Mouse (Mus musculus): ENCODE results near the gene Zmiz1. TPM values are rescaled to one million over a fixed set of nuclear protein-coding genes. Genes with fewer than 3 reads are reported as not detected.
A peak's percentile ranks its signal among the peaks of the same experiment; 100 is the strongest.

Gene Zmiz1
- polyA plus RNA-seq, 1 experiment from 2014 or later: 70.0 TPM

DNA sequence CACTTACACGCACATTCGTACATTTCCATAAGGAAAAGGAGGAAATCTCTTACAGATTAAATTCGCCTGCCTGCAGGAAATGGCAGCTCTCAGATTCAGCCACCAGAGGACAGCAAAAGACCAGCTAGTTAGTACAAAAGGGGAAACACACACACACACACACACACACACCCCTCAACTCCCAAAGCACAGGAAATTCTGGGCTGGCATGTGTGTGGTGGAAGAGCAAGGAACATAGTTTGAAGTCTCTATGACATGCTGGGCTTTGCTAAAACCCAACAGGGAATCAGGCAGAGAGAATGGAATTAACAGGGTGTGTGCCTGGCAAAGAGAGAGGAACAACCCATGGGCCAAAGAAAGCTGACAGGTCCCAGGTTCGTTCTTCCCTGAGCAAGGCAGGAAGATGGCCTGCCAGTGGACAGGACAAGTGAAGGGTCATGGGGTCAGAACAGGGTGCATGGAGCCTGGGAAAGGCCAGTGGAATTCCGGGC lies 248.8 kb downstream of the Zmiz1 start:
- peak; percentile 65 for DNase-seq (ENCODE audit: low spot score)
- no peaks in the 10 kb centered on the region for H3K9me3 ChIP-seq (ENCODE audit: control insufficient read depth, low read length)
- 56% methylated on average over 5 of the region's 5 CpGs for WGBS
- H3K4me1 ChIP-seq (replicated peaks; ENCODE audit: control insufficient read depth, insufficient read depth, low read length): no peaks in the 10 kb centered on the region; the same call in 1 of the 2 replicates
- no peak overlapping the region for H3K4me3 ChIP-seq (replicated peaks; ENCODE audit: low read length)
- no peak overlapping the region for H3K4me2 ChIP-seq (replicated peaks)
- ATAC-seq (ENCODE audit: low FRiP score): no peak
- H3K27ac ChIP-seq: no peak overlapping the region
- H3K9ac ChIP-seq: no peak overlapping the region
- no peaks in the 10 kb centered on the region for H3K36me3 ChIP-seq (replicated peaks; ENCODE audit: control insufficient read depth, insufficient read depth)
- no peaks in the 10 kb centered on the region for H3K27me3 ChIP-seq (ENCODE audit: control insufficient read depth, insufficient read depth, low read length)

DNA sequence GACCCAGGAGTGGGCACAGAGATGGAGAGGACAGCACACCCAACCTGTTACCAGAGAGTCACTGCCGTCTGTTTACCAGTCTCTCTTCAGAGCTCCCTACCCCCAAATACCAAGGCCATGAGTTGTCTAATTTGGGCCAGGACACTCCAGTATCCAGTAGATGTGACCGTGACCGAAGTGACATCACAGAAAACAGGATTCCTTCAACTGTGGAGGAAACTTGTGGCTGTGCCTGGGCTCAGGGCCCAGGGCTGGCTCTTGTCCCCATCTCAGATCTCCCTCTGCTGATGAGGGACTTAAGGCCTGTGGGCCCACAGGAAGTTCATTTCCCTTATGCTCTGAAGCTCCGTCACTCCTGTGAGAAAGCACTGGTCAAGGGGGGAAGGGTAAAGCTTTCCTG lies 249.5 kb downstream of the Zmiz1 start:
- DNase-seq (ENCODE audit: low spot score): no peak
- Histone ChIP-seq H3K9ac (no peak overlapping the region), H3K4me1 (replicated peaks; ENCODE audit: control insufficient read depth, insufficient read depth, low read length) (no peaks in the 10 kb centered on the region; the same call in 1 of the 2 replicates), H3K36me3 (replicated peaks; ENCODE audit: control insufficient read depth, insufficient read depth) (no peaks in the 10 kb centered on the region), H3K9me3 (ENCODE audit: control insufficient read depth, low read length) (no peaks in the 10 kb centered on the region), H3K27me3 (ENCODE audit: control insufficient read depth, insufficient read depth, low read length) (no peaks in the 10 kb centered on the region), H3K27ac (no peak overlapping the region), H3K4me2 (replicated peaks) (no peak overlapping the region), H3K4me3 (replicated peaks; ENCODE audit: low read length) (no peak overlapping the region)
- no peak for ATAC-seq (ENCODE audit: low FRiP score)
- whole genome bisulfite sequencing: 80% methylated on average over 4 of the region's 4 CpGs

DNA sequence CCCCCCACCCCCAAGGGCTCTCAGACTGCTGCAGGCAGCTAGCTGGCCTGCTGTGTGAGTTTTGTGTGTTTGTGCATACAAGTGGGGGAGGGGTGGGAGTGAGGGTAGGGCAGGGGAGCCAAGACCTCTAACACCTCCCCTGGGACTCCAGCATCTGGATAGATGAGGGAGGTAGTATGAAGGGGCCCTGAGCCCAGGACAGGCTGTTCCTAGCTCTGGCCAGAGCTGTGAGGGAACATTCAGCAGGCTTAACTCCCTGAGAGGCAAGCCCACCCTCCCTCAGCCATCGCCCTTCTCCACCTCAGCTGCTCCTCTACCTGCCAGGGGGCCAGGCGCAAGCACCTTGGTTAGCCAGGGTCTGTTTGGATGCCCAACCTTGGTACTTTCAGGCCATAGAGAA lies 249.9 kb downstream of the Zmiz1 start:
- no peak for DNase-seq (ENCODE audit: low spot score)
- H3K27ac ChIP-seq: no peak overlapping the region
- H3K36me3 ChIP-seq (replicated peaks; ENCODE audit: control insufficient read depth, insufficient read depth): no peaks in the 10 kb centered on the region
- H3K27me3 ChIP-seq (ENCODE audit: control insufficient read depth, insufficient read depth, low read length): no peaks in the 10 kb centered on the region
- H3K4me1 ChIP-seq (replicated peaks; ENCODE audit: control insufficient read depth, insufficient read depth, low read length): no peaks in the 10 kb centered on the region; the same call in 1 of the 2 replicates
- H3K4me2 ChIP-seq (replicated peaks): no peak overlapping the region
- no peak overlapping the region for H3K4me3 ChIP-seq (replicated peaks; ENCODE audit: low read length)
- no peaks in the 10 kb centered on the region for H3K9me3 ChIP-seq (ENCODE audit: control insufficient read depth, low read length)
- WGBS: 90% methylated on average over 2 of the region's 2 CpGs
- no peak overlapping the region for H3K9ac ChIP-seq
- ATAC-seq (ENCODE audit: low FRiP score): no peak

DNA sequence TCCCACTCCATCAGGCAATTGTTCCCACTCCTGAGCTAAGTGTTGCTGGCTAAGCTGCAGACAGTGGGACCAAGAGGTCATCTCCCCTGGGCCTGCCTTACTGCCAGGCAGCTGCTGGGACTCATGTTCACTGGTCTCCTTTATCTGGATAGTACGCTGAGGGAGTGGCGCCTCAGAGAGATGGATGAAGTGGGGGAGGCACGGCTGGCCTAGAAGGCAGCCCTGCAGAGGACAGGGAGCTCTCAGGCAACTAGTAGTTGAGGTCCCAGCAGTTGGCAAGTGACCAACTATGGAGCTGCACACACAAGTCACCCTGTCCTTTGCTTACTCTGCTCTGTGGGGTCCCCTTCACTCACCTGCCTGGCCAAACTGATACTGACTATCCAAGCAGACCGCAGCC lies 251.1 kb downstream of the Zmiz1 start:
- no peak for ATAC-seq (ENCODE audit: low FRiP score)

DNA sequence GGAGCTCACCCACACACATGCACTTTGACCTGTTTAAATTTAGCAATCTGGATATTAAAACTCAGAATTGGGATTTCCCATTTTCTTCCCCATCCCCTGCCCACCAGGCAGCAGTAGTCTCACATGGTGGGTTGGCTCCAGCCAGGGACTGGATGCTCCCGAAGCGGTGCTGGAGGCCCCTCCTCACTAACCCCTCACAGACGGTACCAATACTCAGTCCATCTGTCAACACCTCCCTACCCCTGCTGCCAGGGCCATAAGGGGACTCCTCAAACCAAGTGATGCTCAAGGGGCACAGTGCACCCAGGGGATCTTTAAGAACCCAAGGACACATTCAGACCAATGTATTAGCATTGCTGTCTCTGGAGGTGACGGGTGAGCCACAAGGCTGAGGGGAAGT lies 251.7 kb downstream of the Zmiz1 start:
- Histone ChIP-seq H3K27ac (no peak overlapping the region), H3K36me3 (replicated peaks; ENCODE audit: control insufficient read depth, insufficient read depth) (no peaks in the 10 kb centered on the region), H3K9me3 (ENCODE audit: control insufficient read depth, low read length) (no peaks in the 10 kb centered on the region), H3K4me3 (replicated peaks; ENCODE audit: low read length) (no peak overlapping the region), H3K4me2 (replicated peaks) (no peak overlapping the region), H3K4me1 (replicated peaks; ENCODE audit: control insufficient read depth, insufficient read depth, low read length) (no peaks in the 10 kb centered on the region; the same call in 1 of the 2 replicates), H3K9ac (no peak overlapping the region), H3K27me3 (ENCODE audit: control insufficient read depth, insufficient read depth, low read length) (no peaks in the 10 kb centered on the region)
- 57% methylated on average over 4 of the region's 4 CpGs for WGBS
- DNase-seq (ENCODE audit: low spot score) (no peak), ATAC-seq (ENCODE audit: low FRiP score) (no peak)

More for the DNA sequence above, 251.1 kb downstream of the Zmiz1 start:
- no peaks in the 10 kb centered on the region for H3K36me3 ChIP-seq (replicated peaks; ENCODE audit: control insufficient read depth, insufficient read depth)
- H3K4me1 ChIP-seq (replicated peaks; ENCODE audit: control insufficient read depth, insufficient read depth, low read length): no peaks in the 10 kb centered on the region; the same call in 1 of the 2 replicates
- H3K4me3 ChIP-seq (replicated peaks; ENCODE audit: low read length): no peak overlapping the region
- H3K27ac ChIP-seq: no peak overlapping the region
- no peak overlapping the region for H3K4me2 ChIP-seq (replicated peaks)
- H3K27me3 ChIP-seq (ENCODE audit: control insufficient read depth, insufficient read depth, low read length): no peaks in the 10 kb centered on the region
- DNase-seq (ENCODE audit: low spot score): no peak
- H3K9ac ChIP-seq: no peak overlapping the region
- H3K9me3 ChIP-seq (ENCODE audit: control insufficient read depth, low read length): no peaks in the 10 kb centered on the region
- WGBS: 53% methylated on average over 4 of the region's 4 CpGs

DNA sequence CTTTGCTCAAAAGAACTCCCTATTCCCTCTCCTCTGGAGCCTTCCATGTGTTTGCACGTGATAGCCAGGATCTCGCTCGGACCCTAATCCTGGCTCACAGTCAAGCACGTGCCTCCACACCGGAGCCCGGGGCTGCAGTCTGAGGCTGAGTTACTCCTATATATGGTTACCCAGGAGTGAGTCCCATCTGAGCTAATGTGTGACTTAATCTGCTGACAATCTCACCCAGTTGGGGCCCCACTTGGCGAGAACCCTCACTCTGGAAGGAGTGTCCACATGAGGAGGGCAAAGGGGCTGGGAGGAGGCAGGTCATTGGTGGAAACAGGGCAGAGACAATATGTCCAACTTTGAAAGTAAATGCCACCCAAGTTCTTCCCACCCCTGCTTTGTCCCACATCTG lies 252.2 kb downstream of the Zmiz1 start:
- Histone ChIP-seq H3K27ac (no peak overlapping the region), H3K36me3 (replicated peaks; ENCODE audit: control insufficient read depth, insufficient read depth) (no peaks in the 10 kb centered on the region), H3K9me3 (ENCODE audit: control insufficient read depth, low read length) (no peaks in the 10 kb centered on the region), H3K9ac (no peak overlapping the region), H3K4me3 (replicated peaks; ENCODE audit: low read length) (no peak overlapping the region), H3K4me1 (replicated peaks; ENCODE audit: control insufficient read depth, insufficient read depth, low read length) (no peaks in the 10 kb centered on the region; the same call in 1 of the 2 replicates), H3K4me2 (replicated peaks) (no peak overlapping the region), H3K27me3 (ENCODE audit: control insufficient read depth, insufficient read depth, low read length) (no peaks in the 10 kb centered on the region)
- WGBS: 73% methylated on average over 7 of the region's 7 CpGs
- DNase-seq (ENCODE audit: low spot score) (no peak), ATAC-seq (ENCODE audit: low FRiP score) (no peak)

DNA sequence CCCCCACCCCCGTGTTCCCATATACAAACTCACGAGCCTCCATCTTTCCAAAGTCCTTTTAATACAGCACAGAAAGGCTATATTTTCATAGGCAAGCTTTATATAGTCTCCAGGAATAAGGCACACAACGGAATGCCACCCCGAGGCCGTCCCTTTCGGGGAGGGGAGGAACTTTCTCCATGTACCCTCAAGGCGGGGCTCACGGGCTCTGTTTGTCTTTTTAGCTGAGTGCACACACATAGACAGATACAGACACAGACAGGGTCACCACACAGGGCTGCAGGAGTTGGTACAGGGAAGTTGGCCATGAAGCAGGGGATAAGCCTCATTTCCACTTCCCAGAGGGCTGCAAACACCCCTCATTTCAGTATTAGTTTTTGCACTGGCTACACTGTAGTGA lies 252.6 kb downstream of the Zmiz1 start:
- 63% methylated on average over 8 of the region's 8 CpGs for WGBS
- Histone ChIP-seq H3K36me3 (replicated peaks; ENCODE audit: control insufficient read depth, insufficient read depth) (no peaks in the 10 kb centered on the region), H3K27ac (no peak overlapping the region), H3K4me1 (replicated peaks; ENCODE audit: control insufficient read depth, insufficient read depth, low read length) (no peaks in the 10 kb centered on the region; the same call in 1 of the 2 replicates), H3K9ac (no peak overlapping the region), H3K4me3 (replicated peaks; ENCODE audit: low read length) (no peak overlapping the region), H3K9me3 (ENCODE audit: control insufficient read depth, low read length) (no peaks in the 10 kb centered on the region), H3K4me2 (replicated peaks) (no peak overlapping the region), H3K27me3 (ENCODE audit: control insufficient read depth, insufficient read depth, low read length) (no peaks in the 10 kb centered on the region)
- DNase-seq (ENCODE audit: low spot score) (no peak), ATAC-seq (ENCODE audit: low FRiP score) (no peak)

DNA sequence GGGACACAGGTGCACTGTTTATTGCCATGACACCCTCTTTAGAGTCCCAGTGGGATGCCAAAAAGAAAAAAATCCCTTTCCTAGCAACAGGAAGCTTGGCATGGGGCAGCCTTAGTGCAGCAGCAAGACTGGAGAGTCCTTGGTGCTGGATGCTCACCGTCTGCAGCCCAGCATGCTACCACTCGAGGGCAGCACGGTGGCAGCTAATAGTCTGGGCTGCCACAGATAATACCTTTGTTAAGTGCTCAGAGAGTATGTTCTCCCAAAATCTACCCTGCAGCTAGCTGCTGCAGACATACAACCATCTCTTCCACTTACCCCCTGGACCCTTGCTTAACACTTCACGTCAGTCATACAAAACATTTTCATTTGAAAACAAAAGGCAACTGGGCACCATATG lies 254.5 kb downstream of the Zmiz1 start:
- ATAC-seq (ENCODE audit: low FRiP score) (no peak; the same call in 1 of the 2 replicates), DNase-seq (ENCODE audit: low spot score) (peak; percentile 71)
- 16% methylated on average over 4 of the region's 4 CpGs for WGBS

More for the DNA sequence above, 254.5 kb downstream of the Zmiz1 start:
- no peak overlapping the region for H3K9ac ChIP-seq
- H3K4me2 ChIP-seq (replicated peaks): no peak overlapping the region
- no peak overlapping the region for H3K27ac ChIP-seq
- H3K36me3 ChIP-seq (replicated peaks; ENCODE audit: control insufficient read depth, insufficient read depth): no peaks in the 10 kb centered on the region
- H3K4me3 ChIP-seq (replicated peaks; ENCODE audit: low read length): no peak overlapping the region
- H3K27me3 ChIP-seq (ENCODE audit: control insufficient read depth, insufficient read depth, low read length): no peaks in the 10 kb centered on the region
- peaks cover 3% of the 10 kb centered on the region; the same call in 1 of the 2 replicates for H3K4me1 ChIP-seq (replicated peaks; ENCODE audit: control insufficient read depth, insufficient read depth, low read length)
- H3K9me3 ChIP-seq (ENCODE audit: control insufficient read depth, low read length): no peaks in the 10 kb centered on the region
